Mouse (Mus musculus): ENCODE measurements around the gene Nckap5. TPM values are rescaled to one million over a fixed set of nuclear protein-coding genes. Genes with fewer than 3 reads are reported as not detected.

Gene Nckap5
- polyA plus RNA-seq, 1 experiment from 2014 or later: 4.8 TPM

- no peak overlapping the region for H3K27ac ChIP-seq (ENCODE audit: low read length)
- H3K4me2 ChIP-seq (ENCODE audit: low read depth, low read length): no peak overlapping the region
- H3K4me1 ChIP-seq (ENCODE audit: control insufficient read depth, insufficient read depth, low read length): no peaks in the 10 kb centered on the region
- H3K9me3 ChIP-seq (replicated peaks; ENCODE audit: control insufficient read depth, low read length): no peaks in the 10 kb centered on the region
- no peak for ATAC-seq (ENCODE audit: insufficient read depth, low FRiP score)
- no peak overlapping the region for H3K4me3 ChIP-seq (replicated peaks; ENCODE audit: low read length)
- no peak overlapping the region for H3K9ac ChIP-seq (ENCODE audit: low read length)
- H3K36me3 ChIP-seq (ENCODE audit: control insufficient read depth, insufficient read depth, low read length): no peaks in the 10 kb centered on the region
- H3K27me3 ChIP-seq (ENCODE audit: control insufficient read depth, insufficient read depth, low read length): no peaks in the 10 kb centered on the region
These were observed 77.0 kb downstream of the Nckap5 start for GRCm38 (mm10) chr1:126753611-126754010.

GRCm38 (mm10) chr1:126752247-126753037 is 78.2 kb downstream of the Nckap5 start:
- WGBS: 59% methylated on average over 13 of the region's 13 CpGs
- peak; percentile 62 for ATAC-seq (ENCODE audit: insufficient read depth, low FRiP score)

GRCm38 (mm10) chr1:126751137-126751536 is 79.5 kb downstream of the Nckap5 start:
- Histone ChIP-seq H3K4me1 (ENCODE audit: control insufficient read depth, insufficient read depth, low read length) (no peaks in the 10 kb centered on the region), H3K27ac (ENCODE audit: low read length) (no peak overlapping the region), H3K27me3 (ENCODE audit: control insufficient read depth, insufficient read depth, low read length) (no peaks in the 10 kb centered on the region), H3K4me2 (ENCODE audit: low read depth, low read length) (no peak overlapping the region), H3K9me3 (replicated peaks; ENCODE audit: control insufficient read depth, low read length) (no peaks in the 10 kb centered on the region), H3K4me3 (replicated peaks; ENCODE audit: low read length) (no peak overlapping the region), H3K36me3 (ENCODE audit: control insufficient read depth, insufficient read depth, low read length) (no peaks in the 10 kb centered on the region), H3K9ac (ENCODE audit: low read length) (no peak overlapping the region)
- ATAC-seq (ENCODE audit: insufficient read depth, low FRiP score): no peak
- 85% methylated on average over 6 of the region's 6 CpGs for WGBS

More at GRCm38 (mm10) chr1:126752247-126753037, 78.2 kb downstream of the Nckap5 start:
- Histone ChIP-seq H3K4me1 (ENCODE audit: control insufficient read depth, insufficient read depth, low read length) (no peaks in the 10 kb centered on the region), H3K9me3 (replicated peaks; ENCODE audit: control insufficient read depth, low read length) (no peaks in the 10 kb centered on the region), H3K27me3 (ENCODE audit: control insufficient read depth, insufficient read depth, low read length) (no peaks in the 10 kb centered on the region), H3K36me3 (ENCODE audit: control insufficient read depth, insufficient read depth, low read length) (no peaks in the 10 kb centered on the region), H3K4me2 (ENCODE audit: low read depth, low read length) (no peak overlapping the region), H3K4me3 (replicated peaks; ENCODE audit: low read length) (no peak overlapping the region), H3K9ac (ENCODE audit: low read length) (no peak overlapping the region), H3K27ac (ENCODE audit: low read length) (no peak overlapping the region)

GRCm38 (mm10) chr1:126750156-126750555 is 80.4 kb downstream of the Nckap5 start:
- no peaks in the 10 kb centered on the region for H3K4me1 ChIP-seq (ENCODE audit: control insufficient read depth, insufficient read depth, low read length)
- no peak for ATAC-seq (ENCODE audit: insufficient read depth, low FRiP score)
- H3K4me3 ChIP-seq (replicated peaks; ENCODE audit: low read length): no peak overlapping the region
- no peaks in the 10 kb centered on the region for H3K9me3 ChIP-seq (replicated peaks; ENCODE audit: control insufficient read depth, low read length)
- no peak overlapping the region for H3K9ac ChIP-seq (ENCODE audit: low read length)
- 91% methylated on average over 3 of the region's 3 CpGs for WGBS
- no peak overlapping the region for H3K27ac ChIP-seq (ENCODE audit: low read length)
- no peaks in the 10 kb centered on the region for H3K27me3 ChIP-seq (ENCODE audit: control insufficient read depth, insufficient read depth, low read length)
- H3K36me3 ChIP-seq (ENCODE audit: control insufficient read depth, insufficient read depth, low read length): no peaks in the 10 kb centered on the region
- H3K4me2 ChIP-seq (ENCODE audit: low read depth, low read length): no peak overlapping the region

GRCm38 (mm10) chr1:126747914-126748313 is 82.7 kb downstream of the Nckap5 start:
- Histone ChIP-seq H3K4me2 (ENCODE audit: low read depth, low read length) (no peak overlapping the region), H3K4me1 (ENCODE audit: control insufficient read depth, insufficient read depth, low read length) (no peaks in the 10 kb centered on the region), H3K9me3 (replicated peaks; ENCODE audit: control insufficient read depth, low read length) (no peaks in the 10 kb centered on the region), H3K4me3 (replicated peaks; ENCODE audit: low read length) (no peak overlapping the region), H3K27ac (ENCODE audit: low read length) (no peak overlapping the region), H3K36me3 (ENCODE audit: control insufficient read depth, insufficient read depth, low read length) (no peaks in the 10 kb centered on the region), H3K9ac (ENCODE audit: low read length) (no peak overlapping the region), H3K27me3 (ENCODE audit: control insufficient read depth, insufficient read depth, low read length) (no peaks in the 10 kb centered on the region)
- ATAC-seq (ENCODE audit: insufficient read depth, low FRiP score): peak; percentile 57; the same call in 1 of the 2 replicates
- WGBS: 55% methylated on average over 4 of the region's 4 CpGs

GRCm38 (mm10) chr1:126745482-126746136 is 85.0 kb downstream of the Nckap5 start:
- Histone ChIP-seq H3K4me2 (ENCODE audit: low read depth, low read length) (no peak overlapping the region), H3K27me3 (ENCODE audit: control insufficient read depth, insufficient read depth, low read length) (no peaks in the 10 kb centered on the region), H3K27ac (ENCODE audit: low read length) (no peak overlapping the region), H3K9me3 (replicated peaks; ENCODE audit: control insufficient read depth, low read length) (no peaks in the 10 kb centered on the region), H3K4me3 (replicated peaks; ENCODE audit: low read length) (no peak overlapping the region), H3K9ac (ENCODE audit: low read length) (no peak overlapping the region), H3K36me3 (ENCODE audit: control insufficient read depth, insufficient read depth, low read length) (no peaks in the 10 kb centered on the region), H3K4me1 (ENCODE audit: control insufficient read depth, insufficient read depth, low read length) (no peaks in the 10 kb centered on the region)
- no peak for ATAC-seq (ENCODE audit: insufficient read depth, low FRiP score)
- WGBS: 62% methylated on average over 4 of the region's 4 CpGs

GRCm38 (mm10) chr1:126744631-126745305 is 85.8 kb downstream of the Nckap5 start:
- Histone ChIP-seq H3K27me3 (ENCODE audit: control insufficient read depth, insufficient read depth, low read length) (no peaks in the 10 kb centered on the region), H3K9me3 (replicated peaks; ENCODE audit: control insufficient read depth, low read length) (no peaks in the 10 kb centered on the region), H3K9ac (ENCODE audit: low read length) (no peak overlapping the region), H3K4me3 (replicated peaks; ENCODE audit: low read length) (no peak overlapping the region), H3K4me1 (ENCODE audit: control insufficient read depth, insufficient read depth, low read length) (no peaks in the 10 kb centered on the region), H3K4me2 (ENCODE audit: low read depth, low read length) (no peak overlapping the region), H3K27ac (ENCODE audit: low read length) (no peak overlapping the region), H3K36me3 (ENCODE audit: control insufficient read depth, insufficient read depth, low read length) (no peaks in the 10 kb centered on the region)
- ATAC-seq (ENCODE audit: insufficient read depth, low FRiP score): no peak
- 75% methylated on average over 14 of the region's 14 CpGs for WGBS

GRCm38 (mm10) chr1:126738291-126738640 is 92.3 kb downstream of the Nckap5 start:
- 5% methylated on average over 12 of the region's 12 CpGs for WGBS

More at GRCm38 (mm10) chr1:126738291-126738640, 92.3 kb downstream of the Nckap5 start:
- Histone ChIP-seq H3K36me3 (ENCODE audit: control insufficient read depth, insufficient read depth, low read length) (no peaks in the 10 kb centered on the region), H3K9me3 (replicated peaks; ENCODE audit: control insufficient read depth, low read length) (no peaks in the 10 kb centered on the region), H3K27ac (ENCODE audit: low read length) (no peak overlapping the region), H3K4me2 (ENCODE audit: low read depth, low read length) (peak overlapping the region; percentile 65), H3K9ac (ENCODE audit: low read length) (peak overlapping the region; percentile 62), H3K4me1 (ENCODE audit: control insufficient read depth, insufficient read depth, low read length) (no peaks in the 10 kb centered on the region), H3K4me3 (replicated peaks; ENCODE audit: low read length) (peak overlapping the region; percentile 49), H3K27me3 (ENCODE audit: control insufficient read depth, insufficient read depth, low read length) (0 out of 2 replicates have a peak, but pooled peaks cover 2% of the 10 kb centered on the region)
- 0 out of 2 replicates have a peak, but pooled peaks have one; percentile 3 for ATAC-seq (ENCODE audit: insufficient read depth, low FRiP score)

All from stomach, embryonic 16.5 days (tissue).